Mouse (Mus musculus) hindbrain, postnatal 0 days (tissue): ENCODE measurements around the gene Gtf2ird1. TPM values are rescaled to one million over a fixed set of nuclear protein-coding genes. Genes with fewer than 3 reads are reported as not detected.

ENCODE experiments used
- ATAC-seq: fragments of 200-750 bp; cut with Nextera tagmentation; 2 replicates; pipeline ENCODE4 v1.8.0; 2017; ENCODE audit warnings: mild to moderate bottlenecking, moderate TSS enrichment, moderate library complexity
- DNase-seq: peaks from one replicate; pipeline ENCODE4 v3.0.0-alpha.2; 2015; ENCODE audit warnings: low spot score
- H3K27ac ChIP-seq: fragments of 300-500 bp; sonication (generic); 2 replicates; pipeline ENCODE4 v1.5.1; 2014; ENCODE audit warnings: mild to moderate bottlenecking
- H3K27me3 ChIP-seq: fragments of 300-500 bp; sonication (generic); 2 replicates; pipeline ENCODE4 v1.6.1; 2014; ENCODE audit warnings: low read length, mixed read lengths; ENCODE audit not compliant: insufficient read depth
- H3K36me3 ChIP-seq: fragments of 300-500 bp; sonication (generic); 2 replicates; pipeline ENCODE4 v1.6.1; 2014; ENCODE audit warnings: low read length, mixed read lengths; ENCODE audit not compliant: insufficient read depth
- H3K4me1 ChIP-seq: fragments of 300-500 bp; sonication (generic); 2 replicates; pipeline ENCODE4 v1.6.1; 2014; ENCODE audit warnings: antibody characterized with exemption, low read length, mixed read lengths; ENCODE audit not compliant: insufficient read depth
- H3K4me2 ChIP-seq: fragments of 300-500 bp; sonication (generic); 2 replicates; pipeline ENCODE4 v1.6.1; 2014; ENCODE audit warnings: low read depth, mild to moderate bottlenecking, low read length, moderate library complexity, mixed read lengths
- H3K4me3 ChIP-seq: fragments of 300-500 bp; sonication (generic); 2 replicates; pipeline ENCODE4 v1.5.1; 2014; ENCODE audit warnings: low read length
- H3K9ac ChIP-seq: fragments of 300-500 bp; sonication (generic); replicated peaks from 2 replicates; pipeline ENCODE4 v1.6.1; 2014; ENCODE audit warnings: mild to moderate bottlenecking, low read length, moderate library complexity, mixed read lengths
- H3K9me3 ChIP-seq: fragments of 300-500 bp; sonication (generic); 2 replicates; pipeline ENCODE4 v1.6.1; 2016; ENCODE audit warnings: low read length, mixed read lengths
- CTCF ChIP-seq: IDR thresholded peaks from 2 replicates; pipeline ENCODE4 v1.5.1; 2016; ENCODE audit warnings: antibody characterized with exemption, control low read depth, low read depth
- WGBS: fragments of 180-500 bp; shearing (Covaris S2); extraction: QIAGEN DNeasy Blood & Tissue Kit; methylation state at CpG from one replicate; pipeline ENCODE4 v1.1.7; 2014; 5-methylcytosine and 5-hydroxymethylcytosine counted together
- polyA plus RNA-seq: library from polyadenylated mRNA; unstranded; fragments of >200 nt; fragmentation: Nextera tagmentation; extraction: Ambion mirVana; gene quantifications from 2 replicates; pipeline ENCODE4 v1.2.1, GENCODE M21; 2015
- total RNA-seq: library from RNA; depleted of rRNA; stranded (reverse); fragments of >200 nt; gene quantifications from 2 replicates; pipeline ENCODE4 v1.2.3, GENCODE M21; 2014

The Gtf2ird1 gene
- total and polyA plus RNA-seq, 2 experiments from 2014 or later: 46.4 to 57.7 TPM

GRCm38 (mm10) chr5:134466296-134467029 is 9.9 kb upstream of the Gtf2ird1 start:
- ATAC-seq (0 out of 2 replicates have a peak, but pooled peaks have one; percentile 29), DNase-seq (peak; percentile 59)
- 13% methylated on average over 21 of the region's 21 CpGs for WGBS
- H3K4me2 ChIP-seq: peak overlapping the region; percentile 16; the same call in 1 of the 2 replicates
- no peak overlapping the region; the same call in 1 of the 2 replicates for H3K27ac ChIP-seq
- H3K9me3 ChIP-seq: no peaks in the 10 kb centered on the region
- no peak for TF ChIP-seq CTCF
- H3K36me3 ChIP-seq: no peaks in the 10 kb centered on the region
- no peak overlapping the region for H3K9ac ChIP-seq
- H3K27me3 ChIP-seq: no peaks in the 10 kb centered on the region
- no peak overlapping the region for H3K4me3 ChIP-seq
- peaks cover 3% of the 10 kb centered on the region; the same call in 1 of the 2 replicates for H3K4me1 ChIP-seq

GRCm38 (mm10) chr5:134465197-134465596 is 8.7 kb upstream of the Gtf2ird1 start:
- TF ChIP-seq CTCF: no peak
- 96% methylated on average over 1 of the region's 1 CpGs for WGBS
- no peak for ATAC-seq

GRCm38 (mm10) chr5:134464225-134464624 is 7.7 kb upstream of the Gtf2ird1 start:
- Histone ChIP-seq H3K4me1 (peaks cover 3% of the 10 kb centered on the region; the same call in 1 of the 2 replicates), H3K36me3 (no peaks in the 10 kb centered on the region), H3K27ac (no peak overlapping the region), H3K9me3 (no peaks in the 10 kb centered on the region), H3K9ac (no peak overlapping the region), H3K4me2 (no peak overlapping the region), H3K4me3 (no peak overlapping the region), H3K27me3 (no peaks in the 10 kb centered on the region)
- WGBS: 85% methylated on average over 5 of the region's 5 CpGs
- ATAC-seq (no peak), DNase-seq (no peak)
- TF ChIP-seq CTCF: no peak

More at GRCm38 (mm10) chr5:134465197-134465596, 8.7 kb upstream of the Gtf2ird1 start:
- H3K4me2 ChIP-seq: no peak overlapping the region
- no peak for DNase-seq
- H3K4me1 ChIP-seq: peaks cover 3% of the 10 kb centered on the region; the same call in 1 of the 2 replicates
- H3K27me3 ChIP-seq: no peaks in the 10 kb centered on the region
- no peaks in the 10 kb centered on the region for H3K36me3 ChIP-seq
- H3K9ac ChIP-seq: no peak overlapping the region
- no peak overlapping the region for H3K27ac ChIP-seq
- H3K9me3 ChIP-seq: no peaks in the 10 kb centered on the region
- no peak overlapping the region for H3K4me3 ChIP-seq

DNA sequence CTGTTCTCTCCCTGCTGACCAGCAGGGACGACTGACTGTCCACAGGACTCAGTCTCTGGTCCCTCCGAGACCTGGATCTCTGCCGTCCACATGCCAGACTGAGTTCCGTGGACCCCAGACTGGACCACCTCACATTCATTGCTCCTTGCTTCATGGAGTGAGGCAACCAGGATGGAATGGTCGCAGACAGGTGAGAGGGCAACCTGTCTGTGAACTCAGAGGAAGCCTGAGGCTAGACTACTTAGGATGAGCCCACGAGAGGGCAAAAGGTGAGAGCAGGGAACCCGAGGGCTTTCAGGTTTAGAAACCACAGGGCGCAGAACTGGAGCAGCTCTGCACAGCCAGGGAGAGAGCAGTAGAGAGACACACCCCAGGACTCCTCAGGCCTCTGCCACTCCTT is 6.2 kb upstream of the Gtf2ird1 start:
- Histone ChIP-seq H3K4me2 (no peak overlapping the region), H3K27me3 (no peaks in the 10 kb centered on the region), H3K9me3 (no peaks in the 10 kb centered on the region), H3K9ac (no peak overlapping the region), H3K4me1 (peaks cover 3% of the 10 kb centered on the region; the same call in 1 of the 2 replicates), H3K36me3 (no peaks in the 10 kb centered on the region), H3K4me3 (no peak overlapping the region), H3K27ac (no peak overlapping the region)
- ATAC-seq (no peak), DNase-seq (no peak)
- no peak for TF ChIP-seq CTCF
- 79% methylated on average over 8 of the region's 8 CpGs for WGBS

DNA sequence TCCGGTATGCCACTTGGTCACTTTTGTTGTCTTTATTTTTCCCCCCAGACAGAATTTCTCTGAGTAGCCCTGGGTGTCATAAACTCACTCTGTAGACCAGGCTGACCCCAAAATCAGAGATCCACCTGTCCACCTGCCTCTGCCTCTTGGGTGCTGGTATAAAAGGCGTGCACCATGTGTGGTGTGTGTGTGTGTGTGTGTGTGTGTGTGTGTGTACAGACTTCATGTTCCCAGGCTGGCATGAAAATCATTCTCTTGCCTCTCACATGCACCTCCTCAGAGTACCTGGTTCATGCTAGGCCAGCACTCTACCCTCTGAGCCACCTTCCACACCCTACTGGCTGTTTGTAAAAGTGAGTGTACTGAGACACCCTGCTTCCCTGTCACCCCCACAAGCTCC is 5.8 kb upstream of the Gtf2ird1 start:
- no peaks in the 10 kb centered on the region for H3K36me3 ChIP-seq
- H3K9me3 ChIP-seq: no peaks in the 10 kb centered on the region
- no peak for TF ChIP-seq CTCF
- no peaks in the 10 kb centered on the region for H3K27me3 ChIP-seq
- DNase-seq (no peak), ATAC-seq (no peak)
- H3K27ac ChIP-seq: no peak overlapping the region
- WGBS: 88% methylated on average over 2 of the region's 2 CpGs
- no peak overlapping the region for H3K4me2 ChIP-seq
- no peak overlapping the region for H3K9ac ChIP-seq
- no peak overlapping the region for H3K4me3 ChIP-seq
- H3K4me1 ChIP-seq: peaks cover 3% of the 10 kb centered on the region; the same call in 1 of the 2 replicates

GRCm38 (mm10) chr5:134460546-134460945 is 4.0 kb upstream of the Gtf2ird1 start:
- H3K4me3 ChIP-seq: no peak overlapping the region
- no peaks in the 10 kb centered on the region for H3K9me3 ChIP-seq
- no peaks in the 10 kb centered on the region for H3K27me3 ChIP-seq
- no peak for DNase-seq
- H3K36me3 ChIP-seq: no peaks in the 10 kb centered on the region
- 94% methylated on average over 4 of the region's 4 CpGs for WGBS
- ATAC-seq: no peak
- H3K4me2 ChIP-seq: no peak overlapping the region
- H3K4me1 ChIP-seq: no peaks in the 10 kb centered on the region
- H3K9ac ChIP-seq: no peak overlapping the region
- no peak for TF ChIP-seq CTCF
- H3K27ac ChIP-seq: no peak overlapping the region

GRCm38 (mm10) chr5:134459096-134459495 is 2.6 kb upstream of the Gtf2ird1 start:
- no peak for DNase-seq
- Histone ChIP-seq H3K36me3 (no peaks in the 10 kb centered on the region), H3K27me3 (no peaks in the 10 kb centered on the region), H3K4me1 (peaks cover 2% of the 10 kb centered on the region; the same call in 1 of the 2 replicates), H3K9ac (no peak overlapping the region), H3K4me3 (no peak overlapping the region), H3K9me3 (no peaks in the 10 kb centered on the region), H3K4me2 (no peak overlapping the region), H3K27ac (no peak overlapping the region)
- TF ChIP-seq CTCF: 0 out of 2 replicates have a peak, but pooled peaks have one; percentile 8
- no peak for ATAC-seq
- WGBS: 89% methylated on average over 7 of the region's 7 CpGs
